Mouse (Mus musculus) heart, postnatal 0 days (tissue): Measurements from ENCODE around the gene Tfrc. TPM values are rescaled to one million over a fixed set of nuclear protein-coding genes. Genes with fewer than 3 reads are reported as not detected.
A peak's percentile ranks its signal among the peaks of the same experiment; 100 is the strongest.

Source experiments
- ATAC-seq: fragments of 200-750 bp; cut with Nextera tagmentation; 2 replicates; pipeline ENCODE4 v1.8.0; 2017; ENCODE audit warnings: low read depth, moderate number of reproducible peaks, moderate library complexity; ENCODE audit not compliant: insufficient read depth
- DNase-seq: peaks from one replicate; pipeline ENCODE4 v3.0.0-alpha.2; 2016; ENCODE audit warnings: low spot score
- H3K27ac ChIP-seq: fragments of 300-500 bp; sonication (generic); 2 replicates; pipeline ENCODE4 v1.5.1; 2014; ENCODE audit warnings: low read depth, mild to moderate bottlenecking
- H3K27me3 ChIP-seq: fragments of 300-500 bp; sonication (generic); 2 replicates; pipeline ENCODE4 v1.6.1; 2014; ENCODE audit warnings: low read length, mixed read lengths; ENCODE audit not compliant: control insufficient read depth, insufficient read depth
- H3K36me3 ChIP-seq: fragments of 300-500 bp; sonication (generic); replicated peaks from 2 replicates; pipeline ENCODE4 v1.6.1; 2014; ENCODE audit warnings: low read length, mixed read lengths; ENCODE audit not compliant: control insufficient read depth, insufficient read depth
- H3K4me1 ChIP-seq: fragments of 300-500 bp; sonication (generic); 2 replicates; pipeline ENCODE4 v1.6.1; 2014; ENCODE audit warnings: antibody characterized with exemption; ENCODE audit not compliant: control insufficient read depth, insufficient read depth
- H3K4me2 ChIP-seq: fragments of 300-500 bp; sonication (generic); 2 replicates; pipeline ENCODE4 v1.6.1; 2014; ENCODE audit warnings: low read depth, mild to moderate bottlenecking, low read length, moderate library complexity
- H3K4me3 ChIP-seq: fragments of 300-500 bp; sonication (generic); 2 replicates; pipeline ENCODE4 v1.5.1; 2014; ENCODE audit warnings: low read depth, low read length
- H3K9ac ChIP-seq: fragments of 300-500 bp; sonication (generic); replicated peaks from 2 replicates; pipeline ENCODE4 v1.6.1; 2014; ENCODE audit warnings: low read depth, low read length, mixed read lengths
- H3K9me3 ChIP-seq: fragments of 300-500 bp; sonication (generic); replicated peaks from 2 replicates; pipeline ENCODE4 v1.6.1; 2016; ENCODE audit warnings: low read length; ENCODE audit not compliant: control insufficient read depth
- CTCF ChIP-seq: IDR thresholded peaks from 2 replicates; pipeline ENCODE4 v1.5.1; 2016; ENCODE audit warnings: antibody characterized with exemption, control low read depth, low read depth
- EP300 ChIP-seq: IDR thresholded peaks from 2 replicates; pipeline ENCODE4 v1.6.1; 2016; ENCODE audit warnings: antibody characterized with exemption, low read depth
- WGBS: fragments of 180-500 bp; shearing (Covaris S2); extraction: QIAGEN DNeasy Blood & Tissue Kit; methylation state at CpG from one replicate; pipeline ENCODE4 v1.1.7; 2014; 5-methylcytosine and 5-hydroxymethylcytosine counted together
- polyA plus RNA-seq: library from polyadenylated mRNA; unstranded; fragments of >200 nt; fragmentation: Nextera tagmentation; extraction: Ambion mirVana; gene quantifications from 2 replicates; pipeline ENCODE4 v1.2.1, GENCODE M21; 2015
- total RNA-seq: library from RNA; depleted of rRNA; stranded (reverse); fragments of >200 nt; gene quantifications from 2 replicates; pipeline ENCODE4 v1.2.3, GENCODE M21; 2014; ENCODE audit warnings: low replicate concordance; rRNA removed

The Tfrc gene
- total and polyA plus RNA-seq, 2 experiments from 2014 or later = 57.1 to 71.7 TPM

DNA sequence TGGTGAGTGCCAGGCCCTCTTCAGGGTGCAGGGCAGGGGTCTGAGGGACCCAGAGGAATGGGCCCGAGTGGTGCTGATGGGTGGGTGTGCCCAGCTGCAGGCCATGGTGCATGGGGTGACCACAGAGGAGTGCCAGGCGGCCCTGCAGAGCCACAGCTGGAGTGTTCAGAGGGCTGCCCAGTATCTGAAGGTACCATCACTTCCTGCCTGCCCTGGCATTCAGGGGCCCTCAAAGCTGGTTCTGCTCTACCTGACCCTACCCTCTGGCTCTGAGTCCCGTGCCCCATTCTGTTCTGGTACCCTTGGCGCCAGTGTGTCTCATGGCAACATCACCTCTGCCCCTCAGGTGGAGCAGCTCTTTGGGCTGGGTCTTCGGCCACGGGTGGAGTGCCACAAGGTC, 72.1 kb downstream of the Tfrc start:
- no peak for TF ChIP-seq CTCF
- TF ChIP-seq EP300 = no peak
- Histone ChIP-seq H3K36me3 (peaks cover 30% of the 10 kb centered on the region), H3K4me3 (no peak overlapping the region), H3K27ac (no peak overlapping the region), H3K4me2 (no peak overlapping the region), H3K27me3 (no peaks in the 10 kb centered on the region), H3K9me3 (no peaks in the 10 kb centered on the region), H3K4me1 (no peaks in the 10 kb centered on the region), H3K9ac (no peak overlapping the region)
- WGBS = 88% methylated on average over 6 of the region's 6 CpGs
- ATAC-seq (no peak), DNase-seq (no peak)

DNA sequence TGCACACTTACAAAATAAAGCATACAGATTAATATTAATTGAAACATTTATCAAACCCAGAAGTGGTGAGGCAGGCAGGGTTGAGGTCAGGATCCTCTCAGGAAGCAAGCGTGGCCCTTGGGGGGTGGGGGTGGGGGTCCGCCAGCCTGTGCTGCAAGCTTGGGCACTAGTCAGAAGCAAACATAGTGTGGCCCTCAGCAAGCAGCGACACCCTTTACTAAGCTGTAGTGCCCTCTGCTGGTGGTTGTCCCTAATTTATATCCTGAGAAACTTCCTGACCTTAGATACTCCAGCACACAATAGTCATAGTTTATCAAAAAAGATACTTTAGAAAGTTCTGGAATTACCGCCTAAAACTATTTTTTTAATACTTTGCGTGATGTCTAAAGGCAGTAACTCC, 73.5 kb downstream of the Tfrc start:
- WGBS = 16% methylated on average over 5 of the region's 5 CpGs
- H3K36me3 ChIP-seq = peaks cover 17% of the 10 kb centered on the region; the same call in 1 of the 2 replicates
- ATAC-seq = peak; percentile 39; the same call in 1 of the 2 replicates
- peak; percentile 77 for DNase-seq
- no peak overlapping the region for H3K27ac ChIP-seq
- no peak overlapping the region for H3K4me3 ChIP-seq
- H3K9ac ChIP-seq = no peak overlapping the region
- H3K9me3 ChIP-seq = no peaks in the 10 kb centered on the region
- TF ChIP-seq EP300 (no peak), CTCF (peak; percentile 78)
- no peaks in the 10 kb centered on the region for H3K4me1 ChIP-seq
- no peak overlapping the region for H3K4me2 ChIP-seq
- H3K27me3 ChIP-seq = no peaks in the 10 kb centered on the region

Other genes starting within 250 kb of the Tfrc start
- not detected in 2 replicates for gene Tm4sf19, start 208.4 kb upstream of the Tfrc start, total RNA-seq
- not detected in 2 replicates for gene Tm4sf19, start 208.4 kb upstream of the Tfrc start, polyA plus RNA-seq
- gene Tctex1d2, start 189.2 kb upstream of the Tfrc start, total RNA-seq = 11.1 and 18.1 TPM in 2 replicates
- gene Tctex1d2, start 189.2 kb upstream of the Tfrc start, polyA plus RNA-seq = 26.8 and 30.3 TPM in 2 replicates
- gene Pcyt1a, start 178.0 kb upstream of the Tfrc start, total RNA-seq = 50.3 and 54.2 TPM in 2 replicates
- gene Pcyt1a, start 178.0 kb upstream of the Tfrc start, polyA plus RNA-seq = 45.3 and 45.4 TPM in 2 replicates
- 1.7 and 2.6 TPM in 2 replicates for gene Slc51a, start 121.0 kb upstream of the Tfrc start, total RNA-seq
- 1.9 and 3.2 TPM in 2 replicates for gene Slc51a, start 121.0 kb upstream of the Tfrc start, polyA plus RNA-seq
- not detected in 2 replicates for gene Zdhhc19, start 112.7 kb upstream of the Tfrc start, total RNA-seq
- not detected in 2 replicates for gene Zdhhc19, start 112.7 kb upstream of the Tfrc start, polyA plus RNA-seq
- 9.4 and 14.2 TPM in 2 replicates for gene Tnk2, start 35.0 kb downstream of the Tfrc start, total RNA-seq
- 6.0 and 7.0 TPM in 2 replicates for gene Tnk2, start 35.0 kb downstream of the Tfrc start, polyA plus RNA-seq
- 0.23 and 0.27 TPM in 2 replicates for gene Muc4, start 127.0 kb downstream of the Tfrc start, total RNA-seq
- gene Muc4, start 127.0 kb downstream of the Tfrc start, polyA plus RNA-seq = 0.16 TPM in 1 of 2 replicates, not detected in the other
- 0.12 TPM in 1 of 2 replicates, not detected in the other for gene Muc20, start 188.5 kb downstream of the Tfrc start, total RNA-seq
- gene Muc20, start 188.5 kb downstream of the Tfrc start, polyA plus RNA-seq = 0.18 TPM in 1 of 2 replicates, not detected in the other
- not detected in 2 replicates for gene Smbd1, start 201.6 kb downstream of the Tfrc start, total RNA-seq
- not detected in 2 replicates for gene Smbd1, start 201.6 kb downstream of the Tfrc start, polyA plus RNA-seq